Mouse (Mus musculus) fibroblast of lung, adult 2 months (primary cell): Measurements from ENCODE around the gene Atl2.

Experiments
- DNase-seq: peaks from one replicate; pipeline ENCODE4 v3.0.0-alpha.2; 2011; ENCODE audit warnings: low read depth

The Atl2 gene

DNA sequence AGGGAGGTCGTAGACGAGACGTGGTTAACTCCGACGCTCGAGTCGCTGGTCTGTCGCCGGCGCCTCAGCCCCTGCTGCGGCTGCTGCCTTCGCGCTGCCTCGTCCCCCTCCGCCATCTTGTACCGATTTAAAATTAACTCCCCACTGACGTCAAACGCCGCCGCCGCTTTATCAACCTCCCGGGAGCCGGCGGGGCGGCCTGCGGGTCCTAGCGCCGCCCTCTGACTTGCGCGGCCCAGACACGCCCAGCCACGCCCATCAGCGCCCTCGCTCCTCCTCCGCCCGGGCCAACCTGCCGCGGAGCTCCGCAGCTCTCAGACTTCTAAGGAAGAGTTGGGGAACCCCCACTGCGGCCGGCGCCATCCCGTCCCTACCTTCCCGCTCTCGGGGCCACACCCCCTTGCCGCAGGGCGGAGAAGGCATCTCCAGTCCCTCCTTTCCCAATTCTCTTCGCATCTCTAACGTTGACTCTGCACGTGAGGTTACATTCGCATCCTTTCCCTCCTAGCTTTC is at the start of gene Atl2:
Gene Atl2, minus strand, starts transcription at position 213 of the 513 bp plus-strand sequence.
- DNase-seq = peak; percentile 73

DNA sequence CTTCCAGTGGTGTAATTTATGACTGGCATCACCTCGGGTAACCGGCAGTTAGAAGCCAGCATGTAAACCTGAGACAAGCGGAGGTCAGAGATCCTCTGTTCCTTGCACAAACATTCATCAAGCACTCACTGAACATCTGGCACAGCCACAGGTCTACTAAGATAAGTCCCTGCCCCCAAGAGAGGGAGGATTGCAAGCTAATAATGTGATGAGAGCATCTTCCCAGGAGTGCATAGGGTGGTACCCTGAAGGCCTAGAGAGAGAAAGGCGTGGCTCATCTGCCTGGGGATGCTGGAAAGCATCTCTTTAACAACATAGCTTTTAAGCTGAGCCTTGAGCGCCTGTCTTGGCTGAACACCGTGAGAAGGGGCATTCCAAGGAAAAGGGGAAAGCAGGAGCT is 48.9 kb upstream of the Atl2 start:
- no peak for DNase-seq

DNA sequence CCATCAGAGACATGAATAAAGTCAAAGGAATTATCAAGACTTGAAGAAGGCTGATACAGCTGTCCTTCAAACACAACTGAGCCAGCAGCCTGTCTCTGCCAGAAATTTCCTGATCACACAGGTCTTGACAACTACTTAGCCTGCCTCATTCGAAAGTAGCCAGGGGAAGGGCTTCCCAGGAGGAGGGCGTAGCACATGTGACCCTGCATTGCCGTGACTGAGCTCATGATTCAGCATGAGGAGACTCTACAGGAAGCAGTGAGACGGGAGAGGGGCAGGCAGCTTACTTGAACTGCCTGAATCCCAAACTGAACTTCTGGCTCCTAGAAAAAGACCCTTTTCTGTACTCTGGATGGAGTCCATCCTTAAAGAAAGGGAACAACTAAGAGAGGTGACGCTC is 46.5 kb upstream of the Atl2 start:
- DNase-seq = no peak

DNA sequence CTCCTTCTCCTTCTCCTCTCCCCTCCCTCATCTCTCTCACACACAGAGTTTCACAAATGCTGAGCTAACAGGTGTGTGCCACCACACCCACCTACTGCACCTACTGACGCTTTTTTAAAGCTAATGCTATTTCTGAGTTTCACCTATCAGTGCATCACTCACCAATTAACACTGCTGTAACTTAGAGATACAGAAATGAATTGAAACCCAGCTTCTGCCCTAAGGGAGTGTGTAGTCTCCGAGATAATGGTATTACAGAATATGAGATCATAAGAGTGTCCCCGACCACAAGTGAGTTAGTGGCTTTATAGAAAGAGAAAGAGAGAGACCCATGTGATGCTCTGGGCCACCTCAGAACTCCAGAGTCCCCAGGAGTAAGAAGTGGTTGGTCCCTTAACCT is 43.2 kb upstream of the Atl2 start:
- DNase-seq = no peak

DNA sequence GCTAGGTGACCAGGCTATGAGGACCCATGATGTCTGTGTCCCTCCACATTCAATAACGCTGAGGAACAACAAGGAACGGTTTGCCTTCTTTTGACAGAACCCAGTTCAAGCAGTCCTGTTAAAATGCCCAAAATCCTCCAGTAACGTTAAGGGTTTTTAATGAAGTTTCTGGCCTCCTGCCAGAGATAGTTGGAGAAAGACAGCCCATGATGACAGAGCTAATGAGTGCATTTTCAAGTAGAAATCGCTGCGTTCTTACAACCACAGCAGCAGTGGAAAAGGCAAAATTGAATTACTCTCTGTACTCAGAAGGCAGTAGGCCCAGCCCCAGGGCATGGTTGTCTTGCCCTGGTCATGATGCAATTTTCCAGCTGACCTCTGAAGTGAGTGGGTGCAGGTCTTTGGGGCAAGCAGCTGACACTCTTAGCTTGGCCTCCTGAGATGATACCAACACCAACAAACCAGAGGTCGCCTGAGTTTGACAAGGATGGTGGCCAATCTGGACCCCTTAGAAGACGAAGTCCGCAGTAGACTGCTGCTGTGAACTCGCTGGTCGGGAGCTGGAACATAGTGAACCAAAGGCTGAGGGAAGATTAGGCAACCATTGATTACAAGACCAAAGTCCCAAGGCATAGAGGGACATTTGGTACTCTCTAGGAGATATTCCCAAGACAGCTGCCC is 42.1 kb upstream of the Atl2 start:
- DNase-seq = no peak

DNA sequence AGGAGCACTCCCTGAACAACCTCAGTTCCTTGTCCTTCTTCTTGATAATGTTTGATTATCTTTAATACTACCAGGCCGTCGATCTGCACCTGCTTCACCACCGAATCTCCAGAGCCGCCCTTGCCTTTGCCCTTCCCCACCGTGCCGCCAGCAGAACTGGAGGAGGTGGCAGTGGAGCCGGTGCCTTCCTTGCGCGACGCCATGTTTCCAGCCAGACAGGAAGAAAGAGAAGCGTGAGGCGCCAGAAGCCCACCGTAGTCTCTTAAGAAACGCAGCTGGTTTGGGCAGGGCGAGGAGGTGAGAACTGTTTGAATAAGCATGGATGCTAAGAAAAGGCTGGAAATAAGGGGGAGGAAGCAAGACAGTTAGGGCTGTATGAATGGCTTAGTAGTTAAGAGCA is 38.4 kb upstream of the Atl2 start:
- no peak for DNase-seq

DNA sequence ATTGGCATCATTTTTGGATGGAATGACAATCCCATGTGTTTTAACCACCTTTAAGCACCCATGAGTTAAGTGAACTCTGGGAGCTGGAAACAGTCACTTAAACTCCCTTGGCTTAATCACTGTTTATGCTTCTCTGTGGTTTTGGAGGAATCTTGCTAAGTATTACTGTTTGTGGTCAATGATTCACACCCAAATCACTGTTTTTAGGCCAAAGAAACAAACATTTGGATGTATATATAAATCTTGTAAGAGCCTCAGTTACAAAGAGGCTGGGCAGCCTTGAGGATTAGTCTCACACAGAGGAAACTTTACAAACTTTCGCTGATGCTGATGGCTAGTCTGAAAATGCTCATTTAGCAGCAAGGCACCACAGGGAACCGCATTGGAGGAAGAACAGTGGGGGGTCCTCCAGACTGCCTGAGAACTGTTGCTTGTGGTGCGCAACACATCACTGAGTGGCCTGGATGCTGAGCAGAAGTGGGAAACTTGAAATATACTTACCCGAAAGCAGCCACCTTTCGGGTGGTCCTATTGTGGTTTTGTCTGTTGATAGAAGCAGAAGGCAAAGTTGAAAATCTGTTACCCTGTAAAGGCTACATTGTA is 36.9 kb upstream of the Atl2 start:
- peak; percentile 65 for DNase-seq

DNA sequence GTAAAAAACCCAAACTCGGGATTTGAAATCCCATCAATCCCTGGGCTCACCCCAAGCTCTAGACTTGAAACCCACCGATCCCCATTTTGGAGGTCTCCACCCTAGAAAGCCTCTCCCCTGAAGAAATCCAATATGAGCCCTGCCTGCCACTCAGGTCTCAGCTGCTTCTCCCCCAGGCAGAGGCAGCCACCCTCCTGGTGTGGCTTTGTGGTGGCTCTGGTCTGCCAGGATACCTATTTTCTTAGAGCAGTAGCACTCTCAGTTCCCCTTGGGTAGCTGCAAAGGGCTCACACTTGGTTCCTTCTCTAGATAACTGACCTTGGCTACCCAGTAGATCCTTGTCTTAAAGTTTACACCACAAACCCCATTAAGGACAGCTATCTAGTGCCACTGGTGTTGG is 31.2 kb upstream of the Atl2 start:
- DNase-seq = no peak

DNA sequence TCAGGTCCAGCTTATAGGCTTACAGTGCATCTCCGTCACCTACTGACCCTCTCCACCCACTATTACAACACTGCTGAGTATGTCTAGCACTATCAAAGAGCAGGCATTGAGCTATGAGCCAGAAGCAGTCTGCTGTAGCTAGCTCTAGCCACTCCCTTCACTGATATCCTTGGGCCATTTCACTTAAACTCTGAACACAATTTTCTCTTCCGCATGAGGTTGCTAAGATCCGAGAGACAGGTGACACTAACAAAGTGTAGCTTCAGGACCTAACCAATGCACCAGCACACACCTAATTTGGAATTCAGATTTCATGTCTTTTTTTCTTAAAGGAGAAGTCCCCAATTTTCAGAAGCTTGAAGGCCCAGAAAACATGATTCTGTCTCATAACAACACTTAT is 30.6 kb upstream of the Atl2 start:
- no peak for DNase-seq

DNA sequence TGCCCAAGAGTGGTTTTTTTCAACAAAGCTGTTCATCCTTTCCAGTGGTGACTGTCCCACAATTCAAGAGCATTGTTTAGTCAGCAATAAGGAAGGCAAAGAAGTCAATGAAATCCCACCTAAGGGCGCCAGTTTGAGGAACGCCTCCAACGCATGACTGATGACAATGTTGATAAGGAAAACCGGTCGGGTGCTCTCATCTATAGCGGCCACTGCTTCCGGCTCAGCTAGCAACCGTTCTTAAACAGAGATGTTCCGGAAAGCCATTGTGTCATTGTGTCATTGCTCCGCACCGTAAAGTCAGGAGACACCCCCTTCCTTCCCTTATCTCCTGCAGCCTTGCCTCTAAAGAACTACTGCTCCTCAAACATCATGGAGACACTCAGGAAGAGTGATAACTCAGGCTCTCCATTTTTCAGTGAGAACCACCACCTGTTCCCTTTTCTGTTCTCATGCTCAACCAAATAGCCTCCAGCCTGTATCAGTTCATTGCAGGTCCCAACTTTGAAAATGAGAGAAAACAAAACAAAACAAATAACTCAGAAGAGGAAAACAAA is 30.0 kb upstream of the Atl2 start:
- DNase-seq = no peak

DNA sequence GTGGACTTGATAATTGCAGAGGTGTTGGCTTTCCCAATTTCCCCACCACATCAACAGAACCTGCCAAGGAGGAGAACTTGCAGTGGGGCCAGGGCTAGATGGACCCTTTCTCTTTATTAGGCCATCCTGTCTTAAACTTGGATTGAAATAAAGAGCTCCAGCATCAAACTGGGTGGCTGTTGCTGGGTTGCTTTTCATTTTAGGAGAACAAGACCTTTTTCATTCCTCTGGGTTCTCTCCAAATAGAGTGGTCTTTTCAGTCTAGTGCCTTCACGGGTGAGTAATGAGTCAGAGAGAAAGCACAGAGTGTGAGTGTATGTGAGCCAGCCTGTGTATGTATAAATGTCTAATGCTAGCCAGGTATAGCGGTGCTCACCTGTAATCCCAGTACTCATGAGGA is 24.4 kb upstream of the Atl2 start:
- DNase-seq = no peak

DNA sequence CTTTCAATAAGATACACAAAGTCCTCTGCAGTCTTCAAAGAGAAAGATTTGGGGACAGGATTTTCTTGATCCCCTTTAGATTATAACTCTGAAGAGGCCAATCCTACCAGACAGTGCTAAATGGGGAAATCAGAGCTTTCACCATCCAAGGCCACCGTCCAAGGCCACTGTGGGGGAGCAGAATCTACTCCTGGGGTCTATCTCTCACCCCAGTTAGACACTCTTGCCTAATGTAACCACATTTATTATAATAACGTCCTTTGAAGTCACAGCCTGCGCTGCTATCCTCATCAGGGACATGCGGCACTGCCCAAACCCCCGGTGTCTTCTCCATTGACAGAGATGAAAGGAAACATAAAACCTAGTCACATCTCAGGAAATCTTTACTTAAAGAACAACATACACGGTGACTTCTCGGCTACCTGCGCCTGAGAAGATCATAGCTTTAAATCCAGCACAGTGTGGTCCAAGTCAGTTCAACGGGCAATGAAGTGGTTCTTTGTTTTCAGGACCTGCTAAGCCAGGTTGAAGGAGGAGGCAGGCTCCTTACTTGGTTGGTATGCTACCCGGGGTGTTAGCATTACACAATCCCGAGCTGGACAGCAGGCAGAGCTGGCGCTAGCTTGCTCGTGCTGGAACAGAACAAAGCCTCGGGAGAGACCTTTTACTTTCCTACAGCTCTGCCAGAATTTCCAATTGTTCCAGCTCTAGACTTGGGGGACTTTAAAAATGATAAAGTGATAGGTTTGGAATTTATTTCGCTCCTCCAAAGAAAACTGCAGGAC is 23.8 kb upstream of the Atl2 start:
- peak; percentile 44 for DNase-seq

DNA sequence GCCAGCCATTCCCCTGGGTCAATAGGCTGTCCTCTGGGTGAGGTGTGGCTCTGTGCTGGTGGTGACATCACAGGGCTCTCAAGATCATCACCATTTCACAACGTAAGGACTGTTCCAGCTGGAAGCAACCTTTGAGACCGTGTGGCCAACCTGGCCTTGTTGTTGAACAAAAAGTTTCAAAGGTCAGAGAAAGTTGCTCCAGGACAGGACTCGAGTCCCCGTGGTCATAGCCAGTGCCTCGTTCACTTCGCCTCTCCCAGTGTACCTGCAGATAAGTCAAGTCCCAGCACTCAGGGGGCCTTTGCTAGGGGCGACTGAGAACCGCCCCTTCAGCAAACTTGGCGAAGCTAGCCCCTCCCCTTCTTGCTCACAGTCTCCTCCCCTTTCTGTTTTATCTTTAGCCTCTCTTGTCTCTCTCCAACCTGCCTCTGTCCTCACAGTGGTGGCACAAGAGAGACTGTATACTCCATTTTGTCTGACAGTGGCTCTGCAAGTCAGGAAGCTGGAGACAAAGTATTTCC is 22.6 kb upstream of the Atl2 start:
- DNase-seq = no peak

DNA sequence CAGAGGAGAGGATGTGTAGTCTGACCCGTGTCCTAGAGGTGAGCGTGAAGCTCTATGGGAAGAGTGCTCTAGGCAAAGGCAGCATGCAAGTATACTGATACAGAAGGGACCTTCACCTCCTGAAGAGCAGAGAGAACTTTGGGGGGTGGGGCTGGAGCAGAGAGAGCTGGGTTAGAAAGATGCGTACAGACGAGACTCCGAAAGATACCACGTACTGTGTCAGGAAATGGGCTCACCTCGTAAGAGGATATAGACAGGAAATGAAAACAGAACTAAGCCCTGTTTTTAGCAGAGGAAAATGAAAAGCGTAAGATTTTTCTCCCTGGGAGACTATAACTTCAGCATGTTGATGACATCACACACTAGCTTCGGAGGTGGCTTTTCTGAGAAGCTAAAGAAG is 21.1 kb upstream of the Atl2 start:
- no peak for DNase-seq

DNA sequence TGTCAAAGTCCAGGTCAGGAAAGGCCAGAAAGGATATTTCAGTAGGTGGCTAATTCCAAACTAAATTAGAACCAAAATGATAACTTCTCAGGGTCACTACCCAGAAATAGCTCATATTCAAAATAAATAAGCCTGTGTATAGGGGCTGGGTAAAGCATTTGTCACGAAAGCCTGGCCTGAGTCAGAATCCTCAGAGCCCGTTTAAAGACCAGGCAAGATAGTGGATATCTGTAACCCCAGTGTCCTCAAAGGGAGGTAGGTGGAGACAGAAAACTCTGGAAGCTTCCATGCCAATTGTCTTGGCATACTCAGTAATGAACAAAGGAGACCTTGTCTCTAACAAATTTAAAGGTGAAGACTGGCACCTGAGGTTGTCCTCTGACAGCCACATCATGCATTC is 16.3 kb upstream of the Atl2 start:
- no peak for DNase-seq

DNA sequence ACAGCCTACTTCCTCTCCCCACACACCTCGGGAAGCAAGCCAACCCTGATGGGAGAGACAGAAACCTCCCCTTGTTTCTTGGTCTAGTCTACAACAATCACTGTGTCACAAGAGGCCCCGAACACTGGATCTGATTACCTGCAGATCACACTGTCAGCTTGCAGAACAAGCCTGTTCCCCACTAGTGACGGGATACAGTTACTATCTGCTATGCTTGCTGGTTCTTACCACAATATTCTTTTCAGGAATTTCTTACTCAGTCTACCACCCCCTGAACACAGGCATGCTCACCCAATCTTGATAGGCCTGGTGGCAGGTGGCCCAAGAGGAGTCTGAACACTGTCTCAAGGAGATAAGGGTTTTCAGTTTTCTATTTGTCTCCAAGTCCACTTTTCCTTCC is 15.8 kb upstream of the Atl2 start:
- DNase-seq = no peak

DNA sequence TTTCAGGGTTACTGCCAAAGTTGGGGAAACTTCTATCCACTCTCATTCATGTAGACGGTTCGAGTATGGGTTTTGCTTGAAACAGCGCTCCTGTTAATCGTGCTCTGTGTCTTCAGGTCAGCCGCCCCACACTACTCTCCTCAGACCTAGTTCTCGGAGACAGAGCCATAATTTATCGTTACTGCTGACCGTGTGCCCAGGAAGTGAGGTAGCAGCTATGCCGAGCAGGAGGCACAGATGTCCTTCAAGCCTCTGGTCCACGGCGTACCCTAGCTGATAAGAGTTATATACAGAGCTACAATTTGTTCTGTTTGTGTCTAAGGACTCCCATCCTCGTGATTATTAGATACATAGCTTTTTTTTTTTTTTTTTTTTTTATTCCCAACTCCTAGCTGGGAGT is 13.6 kb upstream of the Atl2 start:
- no peak for DNase-seq

DNA sequence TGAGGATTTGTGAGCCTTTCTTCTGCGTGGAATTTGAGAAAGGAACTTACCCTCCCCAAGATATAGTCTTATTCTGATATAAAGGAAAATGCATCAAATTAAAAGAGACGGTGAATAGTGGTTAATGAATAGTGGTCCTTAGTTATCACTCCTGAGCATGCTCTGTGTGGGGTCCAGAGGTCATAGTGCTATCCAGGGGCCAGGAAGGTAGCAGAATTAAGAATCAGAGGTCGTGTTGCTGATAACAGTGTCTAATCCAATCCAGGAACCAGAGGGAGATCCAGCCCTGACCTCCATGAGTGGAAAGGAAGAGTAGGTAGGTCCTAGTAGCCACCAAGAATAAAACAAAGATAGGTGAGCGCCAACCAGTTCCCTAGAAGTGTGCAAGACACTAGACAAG is 11.8 kb upstream of the Atl2 start:
- DNase-seq = no peak

DNA sequence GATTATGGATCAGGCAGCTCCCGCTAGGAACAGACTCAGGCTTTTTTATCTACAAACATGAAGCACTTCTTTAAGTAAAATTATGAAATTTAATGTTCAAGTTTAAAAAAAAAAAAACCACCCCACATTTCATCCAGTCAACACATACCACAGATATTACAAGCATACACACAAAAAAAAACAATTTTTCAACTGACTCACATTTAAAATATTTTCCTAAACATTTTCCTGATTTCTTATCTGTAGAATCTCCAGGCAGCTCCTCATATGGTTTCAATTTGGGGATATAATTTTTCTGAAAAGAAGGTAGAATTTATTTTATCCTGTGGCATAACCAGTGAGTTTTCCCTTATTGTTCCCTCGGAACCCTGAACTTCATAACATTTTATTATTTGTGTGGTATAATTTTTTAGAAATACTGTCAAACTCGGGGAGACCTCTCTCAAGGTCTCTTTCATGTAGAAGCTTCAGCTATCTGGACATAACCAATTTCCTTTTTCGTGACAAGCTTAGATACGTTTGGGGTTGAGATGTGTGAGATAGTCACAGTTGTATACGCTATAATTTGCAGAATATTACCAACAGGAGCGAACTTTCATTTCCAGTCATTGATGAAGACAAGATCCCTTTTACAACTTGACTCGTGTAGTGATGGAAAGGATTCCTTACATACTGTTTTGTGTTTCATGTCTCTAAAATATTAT is 11.0 kb upstream of the Atl2 start:
- no peak for DNase-seq

DNA sequence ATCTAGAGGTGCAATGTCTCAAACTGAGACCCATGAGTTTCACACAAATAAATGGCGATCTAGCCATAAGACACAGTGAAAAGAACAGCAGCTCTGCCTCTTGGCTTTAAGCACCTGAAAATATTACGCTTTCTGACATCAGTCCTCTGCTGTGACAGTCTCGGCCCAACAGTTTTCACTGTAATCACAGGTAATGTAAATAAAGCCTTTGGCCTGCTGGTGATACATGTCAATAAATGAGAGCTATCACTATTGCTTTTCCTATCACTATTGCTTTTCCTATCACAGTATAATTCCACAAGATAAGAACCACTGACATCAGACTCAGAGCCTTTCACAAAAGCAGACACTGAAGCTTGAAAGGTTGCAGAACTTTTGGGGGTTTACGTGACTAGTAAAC is 8.7 kb upstream of the Atl2 start:
- no peak for DNase-seq

DNA sequence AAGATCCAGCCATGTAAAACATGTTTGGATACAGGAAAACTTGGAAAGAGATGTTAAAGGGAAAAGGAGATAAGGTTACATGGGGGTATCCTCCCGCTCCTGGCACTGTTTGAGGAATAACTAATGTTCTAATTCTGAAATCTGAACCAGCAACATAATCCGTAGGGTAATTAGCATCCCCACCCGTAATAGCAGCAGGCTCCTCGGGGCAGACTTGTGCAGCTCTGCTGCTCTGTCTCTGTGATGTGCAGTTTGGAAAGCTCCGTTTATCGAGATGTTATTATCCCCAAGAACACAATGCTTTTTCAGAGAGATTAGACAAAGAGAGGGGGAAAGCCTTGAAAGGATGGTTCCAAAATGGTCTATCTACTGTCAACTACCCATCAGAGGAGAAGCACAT is 5.3 kb upstream of the Atl2 start:
- no peak for DNase-seq

DNA sequence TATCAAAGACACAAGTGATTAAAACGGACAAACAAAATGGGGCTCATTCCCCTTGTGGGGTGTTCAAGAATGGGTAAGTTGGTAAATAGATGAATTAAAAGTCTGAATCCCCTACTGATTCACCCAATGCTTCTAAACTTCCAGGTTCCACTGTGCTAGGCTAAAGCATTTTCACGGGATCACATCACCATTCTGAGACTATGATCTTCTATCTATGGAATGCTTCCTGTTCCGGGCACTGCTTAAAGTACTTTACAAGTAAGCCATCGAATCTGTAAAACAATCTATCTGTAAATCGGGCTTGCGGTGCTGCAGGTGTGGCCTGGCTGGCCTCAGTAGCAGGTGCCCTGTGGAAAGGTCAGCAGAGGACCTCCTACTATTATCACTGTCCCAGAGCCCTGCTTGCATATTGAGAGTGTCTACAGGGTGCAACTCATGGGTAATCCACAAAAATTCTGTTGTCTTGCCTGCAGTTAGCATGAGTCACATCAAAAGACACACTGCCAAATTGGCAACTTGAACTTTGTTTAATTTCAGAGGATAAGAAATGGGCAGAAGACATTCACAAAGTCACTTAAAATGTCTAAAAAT is 2.3 kb upstream of the Atl2 start:
- no peak for DNase-seq
